Mouse (Mus musculus) testis, adult 2 months (tissue): ENCODE data around the gene Dach1. TPM values are rescaled to one million over a fixed set of nuclear protein-coding genes. Genes with fewer than 3 reads are reported as not detected.

Source experiments
- H3K27ac ChIP-seq: fragments of 200-500 bp; 2 replicates; pipeline ENCODE4 v1.5.1; 2012; ENCODE audit warnings: low read depth, low read length; ENCODE audit not compliant: control insufficient read depth, insufficient read depth
- H3K27me3 ChIP-seq: fragments of 200-500 bp; 2 replicates; pipeline ENCODE4 v1.6.1; 2012; ENCODE audit warnings: mild to moderate bottlenecking, low read length, moderate library complexity; ENCODE audit not compliant: control insufficient read depth, insufficient read depth
- H3K36me3 ChIP-seq: fragments of 200-500 bp; 2 replicates; pipeline ENCODE4 v1.6.1; 2012; ENCODE audit warnings: mild to moderate bottlenecking, low read length; ENCODE audit not compliant: control insufficient read depth, insufficient read depth
- H3K4me1 ChIP-seq: fragments of 200-500 bp; 2 replicates; pipeline ENCODE4 v1.6.1; 2012; ENCODE audit warnings: low read length; ENCODE audit not compliant: control insufficient read depth, insufficient read depth
- H3K4me3 ChIP-seq: fragments of 200-500 bp; 2 replicates; pipeline ENCODE4 v1.5.1; 2012; ENCODE audit warnings: low read depth, mild to moderate bottlenecking, low read length, moderate library complexity, mixed read lengths; ENCODE audit not compliant: control insufficient read depth
- CTCF ChIP-seq: fragments of 200-500 bp; IDR thresholded peaks from 2 replicates; pipeline ENCODE4 v1.5.1; 2012; ENCODE audit warnings: low read depth, mild to moderate bottlenecking, inconsistent platforms, low read length, moderate library complexity; ENCODE audit not compliant: control insufficient read depth, insufficient read depth, insufficient replicate concordance
- POLR2A ChIP-seq: fragments of 200-500 bp; IDR thresholded peaks from 2 replicates; pipeline ENCODE4 v1.6.1; 2012; ENCODE audit warnings: low read depth, mild to moderate bottlenecking, inconsistent platforms, low read length, moderate library complexity; ENCODE audit not compliant: control insufficient read depth
- polyA plus RNA-seq: library from polyadenylated mRNA; depleted of rRNA; stranded (reverse); fragments of >200 nt; gene quantifications from 2 replicates; pipeline ENCODE4 v1.2.3, GENCODE M21; 2012

The Dach1 gene
- polyA plus RNA-seq, 1 experiment = 0.31 TPM

DNA sequence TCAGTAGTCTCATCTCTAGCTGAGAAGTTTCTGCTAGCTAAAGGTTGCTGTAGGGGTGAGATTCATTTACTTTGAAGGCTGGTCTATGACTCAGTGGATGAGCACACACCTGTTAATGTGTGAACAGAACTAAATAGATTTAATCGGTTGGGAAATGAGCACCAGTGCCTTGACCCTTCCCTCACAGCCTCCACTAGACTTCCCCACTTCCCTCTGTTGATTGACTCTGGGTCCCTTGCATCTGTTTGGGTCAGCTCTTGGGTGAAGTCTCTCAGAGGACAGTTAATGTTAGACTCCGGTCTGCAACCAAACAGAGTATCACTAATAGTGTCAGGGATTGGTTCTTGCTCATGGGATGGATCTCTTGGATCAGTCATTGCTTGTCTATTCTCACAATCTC, 227.2 kb downstream of the Dach1 start:
- H3K27ac ChIP-seq = no peak overlapping the region
- no peaks in the 10 kb centered on the region for H3K4me1 ChIP-seq
- no peak overlapping the region for H3K4me3 ChIP-seq
- H3K27me3 ChIP-seq = no peaks in the 10 kb centered on the region
- no peaks in the 10 kb centered on the region for H3K36me3 ChIP-seq
- TF ChIP-seq POLR2A = no peak
- TF ChIP-seq CTCF = no peak

DNA sequence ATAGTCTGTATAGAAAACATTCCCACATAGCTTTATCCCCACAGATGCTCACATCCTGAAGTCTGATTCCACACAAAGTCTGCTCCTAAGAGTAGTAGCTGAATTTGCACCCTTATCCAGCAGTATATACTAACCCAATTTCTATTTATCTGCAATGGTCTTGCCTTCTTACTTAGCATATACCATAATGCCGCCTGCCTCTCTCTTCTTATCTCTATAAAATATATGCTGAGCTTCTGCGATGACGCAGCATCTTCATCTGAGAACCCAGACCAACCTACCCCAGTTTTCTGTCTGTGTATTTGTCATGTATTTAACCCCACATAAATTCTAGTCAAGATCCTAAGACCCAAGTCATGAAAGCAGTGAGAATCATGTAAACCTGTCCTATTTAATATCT, 272.9 kb downstream of the Dach1 start:
- Histone ChIP-seq H3K36me3 (no peaks in the 10 kb centered on the region), H3K27me3 (no peaks in the 10 kb centered on the region), H3K4me1 (no peaks in the 10 kb centered on the region), H3K27ac (no peak overlapping the region), H3K4me3 (no peak overlapping the region)
- TF ChIP-seq POLR2A = no peak
- no peak for TF ChIP-seq CTCF

DNA sequence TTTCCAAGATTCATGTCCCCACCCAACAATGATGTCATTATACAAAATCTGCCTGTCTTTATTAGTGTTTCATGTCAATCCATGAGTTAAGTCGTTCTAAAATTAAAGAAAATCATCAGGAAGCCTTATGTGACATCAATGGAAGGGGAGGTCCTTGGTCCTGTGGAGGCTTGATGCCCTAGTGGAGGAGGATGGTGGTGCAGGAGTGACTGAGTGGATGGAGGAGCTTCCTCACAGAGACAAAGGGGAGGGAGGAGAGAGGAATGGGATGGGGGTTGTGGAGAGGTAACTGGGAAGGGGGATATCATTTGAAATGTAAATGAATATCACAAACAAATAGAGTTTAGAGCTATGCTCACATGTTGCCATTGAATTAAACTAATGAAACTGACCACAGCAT, 287.6 kb downstream of the Dach1 start:
- Histone ChIP-seq H3K27ac (no peak overlapping the region), H3K4me3 (no peak overlapping the region), H3K36me3 (no peaks in the 10 kb centered on the region), H3K4me1 (no peaks in the 10 kb centered on the region), H3K27me3 (no peaks in the 10 kb centered on the region)
- TF ChIP-seq POLR2A = no peak
- TF ChIP-seq CTCF = no peak

DNA sequence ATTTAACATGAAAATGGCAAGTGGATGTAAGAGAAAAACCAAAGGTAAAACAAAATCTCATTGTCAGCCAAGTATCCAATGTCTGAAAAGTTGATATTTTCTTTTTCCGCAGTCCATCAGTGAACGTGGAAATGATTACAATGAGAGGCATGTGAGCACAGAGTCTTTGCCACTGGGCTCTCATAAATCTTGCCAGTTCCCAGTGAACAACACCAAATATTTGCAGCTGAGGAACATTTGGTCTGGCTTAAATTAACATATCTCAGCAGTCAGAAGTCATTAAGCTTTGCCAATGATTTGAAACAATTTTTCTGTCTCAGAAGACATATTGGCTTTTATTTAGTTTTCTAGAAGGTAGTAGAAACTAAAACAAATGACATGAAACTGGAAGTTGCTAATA, 298.6 kb downstream of the Dach1 start:
- Histone ChIP-seq H3K36me3 (no peaks in the 10 kb centered on the region), H3K4me3 (no peak overlapping the region)
- TF ChIP-seq CTCF (no peak), POLR2A (no peak)

DNA sequence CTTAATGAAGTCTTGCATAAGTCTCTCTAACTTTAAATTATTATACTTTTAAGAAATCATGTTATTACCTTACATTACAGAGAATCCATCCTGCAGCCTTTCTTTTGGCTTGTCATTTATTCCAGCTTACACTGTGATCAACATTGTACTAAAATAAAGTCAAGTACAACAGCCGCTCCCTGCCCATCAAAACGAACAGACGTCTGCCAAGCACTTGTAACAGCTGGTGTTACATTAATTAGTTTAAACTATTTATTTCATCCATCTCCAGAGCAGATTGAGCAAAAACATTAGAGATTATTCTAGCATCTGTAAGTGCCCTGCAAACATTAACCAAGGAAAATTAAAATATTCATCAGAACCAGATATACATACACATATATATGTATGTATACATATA, 311.2 kb downstream of the Dach1 start:
- no peak overlapping the region for H3K27ac ChIP-seq
- no peaks in the 10 kb centered on the region for H3K4me1 ChIP-seq
- H3K36me3 ChIP-seq = no peaks in the 10 kb centered on the region
- H3K27me3 ChIP-seq = no peaks in the 10 kb centered on the region
- no peak overlapping the region for H3K4me3 ChIP-seq
- TF ChIP-seq CTCF (no peak), POLR2A (no peak)

More for the DNA sequence above, 298.6 kb downstream of the Dach1 start:
- Histone ChIP-seq H3K27ac (no peak overlapping the region), H3K4me1 (no peaks in the 10 kb centered on the region), H3K27me3 (no peaks in the 10 kb centered on the region)

DNA sequence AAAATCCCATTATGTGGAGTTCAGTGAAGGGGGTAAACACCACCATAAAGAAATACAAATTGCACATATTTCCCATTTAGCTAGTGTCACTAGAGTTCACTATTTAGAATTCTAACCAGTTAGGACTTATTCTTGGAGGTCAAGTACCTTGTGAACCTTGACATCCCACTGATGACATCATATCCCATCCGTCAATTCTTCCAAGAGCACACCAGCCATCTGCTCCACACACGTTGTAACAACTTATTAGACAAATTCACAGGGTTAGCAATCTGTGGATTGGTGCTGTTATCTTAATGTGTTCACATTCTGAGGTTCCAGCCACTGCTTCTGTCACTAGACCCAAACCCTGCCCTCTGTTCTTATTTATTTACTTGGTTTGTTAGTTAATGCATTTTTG, 312.3 kb downstream of the Dach1 start:
- TF ChIP-seq CTCF (no peak), POLR2A (no peak)
- H3K36me3 ChIP-seq = no peaks in the 10 kb centered on the region
- H3K27ac ChIP-seq = no peak overlapping the region
- H3K4me3 ChIP-seq = no peak overlapping the region
- no peaks in the 10 kb centered on the region for H3K27me3 ChIP-seq
- no peaks in the 10 kb centered on the region for H3K4me1 ChIP-seq

DNA sequence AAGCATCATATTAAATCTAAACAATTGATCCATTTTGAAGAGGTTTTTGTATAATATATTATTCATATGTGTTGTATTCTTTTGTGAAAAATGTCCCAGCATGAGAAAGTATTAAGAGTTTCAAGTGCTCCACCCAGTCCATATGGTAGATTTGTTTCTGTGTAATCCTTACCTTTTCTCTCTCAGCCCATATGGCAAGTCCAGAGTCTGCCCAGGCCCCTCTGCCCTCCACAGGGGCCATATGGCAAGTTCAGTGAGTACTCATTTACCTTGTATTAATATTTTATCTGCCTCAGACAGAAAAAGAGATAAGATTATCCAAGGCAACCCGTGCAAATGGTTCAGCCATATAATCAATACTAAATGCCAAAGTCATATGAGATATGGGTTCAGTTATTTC, 314.2 kb downstream of the Dach1 start:
- no peak for TF ChIP-seq CTCF
- no peak for TF ChIP-seq POLR2A
- Histone ChIP-seq H3K4me3 (no peak overlapping the region), H3K36me3 (no peaks in the 10 kb centered on the region), H3K27me3 (no peaks in the 10 kb centered on the region), H3K27ac (no peak overlapping the region), H3K4me1 (no peaks in the 10 kb centered on the region)

DNA sequence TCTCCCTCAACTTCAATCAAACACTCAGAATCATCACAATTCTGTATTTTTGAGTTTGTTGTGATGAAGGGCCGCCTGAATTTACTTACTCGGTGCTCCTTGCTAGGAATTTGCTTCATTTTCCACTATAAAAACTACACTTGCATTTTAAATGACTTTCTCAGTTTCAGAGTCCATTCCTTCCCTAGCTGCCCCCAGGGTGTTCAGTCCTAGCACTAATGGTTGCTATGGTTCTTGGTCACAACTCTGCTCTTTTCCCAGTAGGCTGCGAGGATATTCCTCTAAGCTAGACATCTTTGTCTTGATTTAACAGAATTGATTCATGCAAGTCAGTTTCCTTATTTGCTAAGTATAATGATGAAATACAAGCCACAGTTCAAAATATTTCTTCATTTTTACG, 319.1 kb downstream of the Dach1 start:
- TF ChIP-seq POLR2A (no peak), CTCF (no peak)
- H3K4me3 ChIP-seq = no peak overlapping the region
- no peaks in the 10 kb centered on the region for H3K27me3 ChIP-seq

More for the DNA sequence above, 319.1 kb downstream of the Dach1 start:
- H3K4me1 ChIP-seq = no peaks in the 10 kb centered on the region
- H3K36me3 ChIP-seq = no peaks in the 10 kb centered on the region
- H3K27ac ChIP-seq = no peak overlapping the region
